Mouse (Mus musculus): ENCODE measurements at regions not wholly inside any gene's neighbourhood (a gene's known extent, or its start where the extent isn't known, plus 50 kb on each side); places are given as distances from the start of the nearest gene placed in this dataset.

- TF ChIP-seq POLR2A (IDR thresholded peaks at IDR 0.05; ENCODE audit: borderline replicate concordance, extremely low read depth, insufficient read depth, insufficient read length, poor library complexity, severe bottlenecking) (no peak), CTCF (IDR thresholded peaks at IDR 0.05; ENCODE audit: borderline replicate concordance, extremely low read depth, insufficient read depth, insufficient read length) (no peak)
Measured at GRCm38 (mm10) chr2:61110591-61110990, 147.6 kb upstream of the Rbms1 start.
